Mouse (Mus musculus) kidney, adult 2 months (tissue): Measurements from ENCODE around the gene Lin7a.

ENCODE experiments used
- CTCF ChIP-seq: fragments of 200-500 bp; conservative IDR thresholded peaks from 2 replicates; pipeline ENCODE4 v1.5.1; 2011; ENCODE audit warnings: low read depth, mild to moderate bottlenecking, control low read depth, low read length, moderate library complexity, mixed read lengths; ENCODE audit not compliant: insufficient read depth, insufficient read length
- POLR2A ChIP-seq: fragments of 200-500 bp; IDR thresholded peaks from one replicate; pipeline ENCODE4 v1.6.1; 2011; ENCODE audit warnings: low read depth, low read length, control low read depth

- TF ChIP-seq CTCF (no peak), POLR2A (no peak)
Observed at GRCm38 (mm10) chr10:107319648-107320047, 48.2 kb downstream of the Lin7a start.
